Mouse (Mus musculus) embryo, embryonic 10.5 days (tissue): ENCODE measurements around the gene Arsb.

Experiments used
- DNase-seq: peaks from one replicate; pipeline ENCODE4 v3.0.0-alpha.2; 2015; ENCODE audit warnings: low spot score

Gene Arsb

GRCm38 (mm10) chr13:93846831-93847518, 75.5 kb downstream of the Arsb start:
- DNase-seq = no peak

GRCm38 (mm10) chr13:93847614-93848013, 76.2 kb downstream of the Arsb start:
- DNase-seq = no peak

GRCm38 (mm10) chr13:93848615-93849014, 77.2 kb downstream of the Arsb start:
- DNase-seq = no peak

- no peak for DNase-seq
Measured at GRCm38 (mm10) chr13:93849751-93850355, 78.4 kb downstream of the Arsb start.

GRCm38 (mm10) chr13:93850674-93851073, 79.2 kb downstream of the Arsb start:
- DNase-seq = no peak

- DNase-seq = no peak
Measured at GRCm38 (mm10) chr13:93852419-93853138, 81.1 kb downstream of the Arsb start.

GRCm38 (mm10) chr13:93853767-93854166, 82.3 kb downstream of the Arsb start:
- DNase-seq = no peak

- DNase-seq = no peak
Measured at GRCm38 (mm10) chr13:93854325-93854724, 82.9 kb downstream of the Arsb start.

GRCm38 (mm10) chr13:93854966-93855562, 83.6 kb downstream of the Arsb start:
- no peak for DNase-seq

- peak; percentile 29 for DNase-seq
Measured at GRCm38 (mm10) chr13:93855701-93856183, 84.3 kb downstream of the Arsb start.

GRCm38 (mm10) chr13:93861211-93861610, 89.8 kb downstream of the Arsb start:
- no peak for DNase-seq

GRCm38 (mm10) chr13:93864066-93864740, 92.8 kb downstream of the Arsb start:
- DNase-seq = no peak

GRCm38 (mm10) chr13:93866638-93867037, 95.2 kb downstream of the Arsb start:
- DNase-seq = no peak

- no peak for DNase-seq
Measured at GRCm38 (mm10) chr13:93871681-93872080, 100.3 kb downstream of the Arsb start.

- no peak for DNase-seq
Measured at GRCm38 (mm10) chr13:93872591-93872990, 101.2 kb downstream of the Arsb start.

GRCm38 (mm10) chr13:93877924-93878323, 106.5 kb downstream of the Arsb start:
- no peak for DNase-seq

- DNase-seq = no peak
Measured at GRCm38 (mm10) chr13:93879426-93879825, 108.0 kb downstream of the Arsb start.

- DNase-seq = no peak
Measured at GRCm38 (mm10) chr13:93882132-93882531, 110.7 kb downstream of the Arsb start.

GRCm38 (mm10) chr13:93886999-93887398, 115.6 kb downstream of the Arsb start:
- DNase-seq = no peak

GRCm38 (mm10) chr13:93888196-93888595, 116.8 kb downstream of the Arsb start:
- no peak for DNase-seq

- DNase-seq = no peak
Measured at GRCm38 (mm10) chr13:93888916-93889315, 117.5 kb downstream of the Arsb start.

GRCm38 (mm10) chr13:93889991-93890390, 118.6 kb downstream of the Arsb start:
- no peak for DNase-seq
